Mouse (Mus musculus): Measurements from ENCODE around the gene Adora1. TPM values are rescaled to one million over a fixed set of nuclear protein-coding genes. Genes with fewer than 3 reads are reported as not detected.

Adora1 gene
- polyA plus RNA-seq, 1 experiment = 4.5 TPM

GRCm38 (mm10) chr1:134225375-134225774 is 9.9 kb downstream of the Adora1 start:
- Histone ChIP-seq H3K4me3 (no peak overlapping the region), H3K4me2 (ENCODE audit: low read depth) (no peak overlapping the region), H3ac (ENCODE audit: control insufficient read depth, insufficient read length) (no peak overlapping the region), H3K27me3 (ENCODE audit: control insufficient read depth, insufficient read depth, insufficient read length) (peaks cover 18% of the 10 kb centered on the region), H3K36me3 (ENCODE audit: control insufficient read depth, insufficient read depth) (no peaks in the 10 kb centered on the region), H3K79me2 (ENCODE audit: control insufficient read depth, insufficient read depth) (no peaks in the 10 kb centered on the region)
- TF ChIP-seq SRF (IDR thresholded peaks at IDR 0.05; ENCODE audit: control insufficient read depth, insufficient read length, low read depth) = no peak
- TF ChIP-seq MYOD1 (IDR thresholded peaks at IDR 0.05; ENCODE audit: control insufficient read depth in 1 of 3, insufficient read length in 2 of 3, low read depth in 2 of 3) = no peak
- no peak for TF ChIP-seq REST (IDR thresholded peaks at IDR 0.05; ENCODE audit: insufficient read depth, insufficient read length)
- TF ChIP-seq TCF3 (IDR thresholded peaks at IDR 0.05; ENCODE audit: insufficient read length, low read depth) = no peak
- no peak for TF ChIP-seq MAX (IDR thresholded peaks at IDR 0.05; ENCODE audit: low read depth)
- TF ChIP-seq POLR2AphosphoS2 (IDR thresholded peaks at IDR 0.05; ENCODE audit: insufficient read length, low read depth) = no peak
- no peak for TF ChIP-seq TCF12 (IDR thresholded peaks at IDR 0.05; ENCODE audit: insufficient read depth, poor library complexity, severe bottlenecking)
- no peak for TF ChIP-seq E2F4 (IDR thresholded peaks at IDR 0.05; ENCODE audit: insufficient read depth)

DNA sequence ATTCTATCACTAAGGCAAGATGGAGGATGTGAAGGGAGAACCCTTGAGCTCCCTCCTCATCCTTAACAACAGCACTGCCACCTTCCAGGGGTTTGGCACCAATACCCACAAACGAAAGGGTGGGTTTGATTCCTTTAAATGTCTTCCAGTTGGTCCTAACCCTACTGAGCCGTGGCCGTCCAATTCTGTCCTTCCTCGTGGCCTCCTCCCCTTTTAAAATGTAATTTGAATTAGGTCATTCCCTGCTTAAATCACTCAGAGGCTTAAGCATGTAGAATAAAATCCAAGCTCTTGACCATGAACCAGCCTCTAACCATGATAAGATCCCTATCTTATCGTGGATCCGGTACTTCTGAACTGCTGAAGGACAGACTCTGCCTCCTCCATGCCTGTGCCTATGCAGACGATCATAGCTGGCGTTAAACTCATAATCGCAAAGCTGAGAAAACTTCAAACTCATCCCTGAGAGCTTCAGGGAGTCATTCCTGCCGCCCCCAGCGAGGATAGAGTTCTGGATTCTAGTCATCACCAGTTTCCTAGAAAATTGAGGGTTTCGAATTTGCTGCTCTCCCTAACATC is 10.5 kb downstream of the Adora1 start:
- no peak for TF ChIP-seq MYOG (IDR thresholded peaks at IDR 0.05; ENCODE audit: control insufficient read depth in 1 of 3, insufficient read depth in 1 of 3, insufficient read length in 2 of 3, low read depth in 2 of 3)
- TF ChIP-seq MAX (IDR thresholded peaks at IDR 0.05; ENCODE audit: low read depth) = no peak
- TF ChIP-seq TCF12 (IDR thresholded peaks at IDR 0.05; ENCODE audit: insufficient read depth, poor library complexity, severe bottlenecking) = no peak
- TF ChIP-seq USF1 (IDR thresholded peaks at IDR 0.05; ENCODE audit: low read depth) = no peak
- no peak for TF ChIP-seq TCF3 (IDR thresholded peaks at IDR 0.05; ENCODE audit: insufficient read length, low read depth)
- no peak for TF ChIP-seq E2F4 (IDR thresholded peaks at IDR 0.05; ENCODE audit: insufficient read depth)
- TF ChIP-seq CEBPB (IDR thresholded peaks at IDR 0.05; ENCODE audit: insufficient read depth, poor library complexity, severe bottlenecking) = no peak
- TF ChIP-seq REST (IDR thresholded peaks at IDR 0.05; ENCODE audit: insufficient read depth, insufficient read length) = no peak
- no peak for TF ChIP-seq MYOD1 (IDR thresholded peaks at IDR 0.05; ENCODE audit: control insufficient read depth in 1 of 3, insufficient read length in 2 of 3, low read depth in 2 of 3)
- TF ChIP-seq POLR2AphosphoS2 (IDR thresholded peaks at IDR 0.05; ENCODE audit: insufficient read length, low read depth) = no peak
- TF ChIP-seq POLR2A (IDR thresholded peaks at IDR 0.05; ENCODE audit: insufficient read length, low read depth) = no peak
- no peak for TF ChIP-seq SRF (IDR thresholded peaks at IDR 0.05; ENCODE audit: control insufficient read depth, insufficient read length, low read depth)
- Histone ChIP-seq H3K4me2 (ENCODE audit: low read depth) (no peak overlapping the region), H3K27me3 (ENCODE audit: control insufficient read depth, insufficient read depth, insufficient read length) (peaks cover 18% of the 10 kb centered on the region), H3K79me2 (ENCODE audit: control insufficient read depth, insufficient read depth) (no peaks in the 10 kb centered on the region), H3ac (ENCODE audit: control insufficient read depth, insufficient read length) (no peak overlapping the region), H3K36me3 (ENCODE audit: control insufficient read depth, insufficient read depth) (no peaks in the 10 kb centered on the region), H3K4me3 (no peak overlapping the region)

- no peak overlapping the region for H3K4me3 ChIP-seq
- H3K36me3 ChIP-seq (ENCODE audit: control insufficient read depth, insufficient read depth) = no peaks in the 10 kb centered on the region
- TF ChIP-seq E2F4 (IDR thresholded peaks at IDR 0.05; ENCODE audit: insufficient read depth) (no peak), MAX (IDR thresholded peaks at IDR 0.05; ENCODE audit: low read depth) (no peak), USF1 (IDR thresholded peaks at IDR 0.05; ENCODE audit: low read depth) (no peak), SRF (IDR thresholded peaks at IDR 0.05; ENCODE audit: control insufficient read depth, insufficient read length, low read depth) (no peak), TCF12 (IDR thresholded peaks at IDR 0.05; ENCODE audit: insufficient read depth, poor library complexity, severe bottlenecking) (no peak), POLR2A (IDR thresholded peaks at IDR 0.05; ENCODE audit: insufficient read length, low read depth) (no peak)
- H3ac ChIP-seq (ENCODE audit: control insufficient read depth, insufficient read length) = no peak overlapping the region
- peaks cover 18% of the 10 kb centered on the region for H3K27me3 ChIP-seq (ENCODE audit: control insufficient read depth, insufficient read depth, insufficient read length)
- no peak overlapping the region for H3K4me2 ChIP-seq (ENCODE audit: low read depth)
- H3K79me2 ChIP-seq (ENCODE audit: control insufficient read depth, insufficient read depth) = no peaks in the 10 kb centered on the region
Observed at GRCm38 (mm10) chr1:134222122-134223055, 12.8 kb downstream of the Adora1 start.

DNA sequence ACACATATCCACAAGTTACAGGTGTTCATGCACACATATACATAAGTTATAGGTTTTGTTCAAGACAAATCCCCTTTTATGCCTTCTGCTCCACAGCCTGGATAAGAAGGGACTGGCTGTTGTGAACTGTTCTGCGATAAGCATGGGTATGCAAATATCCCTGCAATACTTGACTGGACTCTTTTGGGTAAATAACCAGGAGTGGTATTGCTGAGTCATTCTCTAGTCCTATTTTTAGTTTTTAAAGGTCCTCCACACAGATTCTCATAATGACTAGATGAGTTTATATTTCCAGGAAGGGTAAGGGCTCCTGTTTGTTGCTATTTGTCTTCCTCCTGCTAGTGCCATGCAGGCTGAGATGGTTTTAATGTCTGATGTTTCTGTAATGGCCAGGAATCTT is 14.1 kb downstream of the Adora1 start:
- H3K4me2 ChIP-seq (ENCODE audit: low read depth) = no peak overlapping the region
- H3K79me2 ChIP-seq (ENCODE audit: control insufficient read depth, insufficient read depth) = no peaks in the 10 kb centered on the region
- no peak for TF ChIP-seq TCF3 (IDR thresholded peaks at IDR 0.05; ENCODE audit: insufficient read length, low read depth)
- TF ChIP-seq MYOG (IDR thresholded peaks at IDR 0.05; ENCODE audit: control insufficient read depth in 1 of 3, insufficient read depth in 1 of 3, insufficient read length in 2 of 3, low read depth in 2 of 3) = no peak
- no peak for TF ChIP-seq REST (IDR thresholded peaks at IDR 0.05; ENCODE audit: insufficient read depth, insufficient read length)
- no peak overlapping the region for H3ac ChIP-seq (ENCODE audit: control insufficient read depth, insufficient read length)
- H3K27me3 ChIP-seq (ENCODE audit: control insufficient read depth, insufficient read depth, insufficient read length) = peaks cover 12% of the 10 kb centered on the region
- no peak overlapping the region for H3K4me3 ChIP-seq
- H3K36me3 ChIP-seq (ENCODE audit: control insufficient read depth, insufficient read depth) = no peaks in the 10 kb centered on the region

DNA sequence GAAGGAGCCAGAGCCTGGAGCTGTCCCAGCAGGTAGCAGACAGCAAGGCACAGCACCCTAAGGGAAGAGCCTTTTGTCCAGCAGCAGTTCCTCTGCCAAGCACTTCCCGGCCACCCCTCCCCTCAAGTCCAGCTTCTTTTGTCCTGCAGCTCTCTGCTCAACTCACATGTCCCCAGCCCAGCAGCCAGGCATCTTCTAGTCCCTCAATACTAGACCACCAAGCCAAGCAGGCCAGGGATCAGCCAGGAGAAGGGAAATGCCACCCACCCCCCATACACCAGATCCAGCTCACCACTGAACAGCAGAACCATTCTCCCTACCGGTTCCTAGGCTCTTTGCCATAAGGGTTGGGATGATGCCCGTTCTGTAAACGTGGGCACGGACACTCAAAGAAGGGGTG is 15.6 kb downstream of the Adora1 start:
- no peak for TF ChIP-seq MYOD1 (IDR thresholded peaks at IDR 0.05; ENCODE audit: control insufficient read depth in 1 of 3, insufficient read length in 2 of 3, low read depth in 2 of 3)
- TF ChIP-seq USF1 (IDR thresholded peaks at IDR 0.05; ENCODE audit: low read depth) = no peak
- no peak for TF ChIP-seq REST (IDR thresholded peaks at IDR 0.05; ENCODE audit: insufficient read depth, insufficient read length)
- TF ChIP-seq POLR2A (IDR thresholded peaks at IDR 0.05; ENCODE audit: insufficient read length, low read depth) = no peak
- no peak for TF ChIP-seq E2F4 (IDR thresholded peaks at IDR 0.05; ENCODE audit: insufficient read depth)
- TF ChIP-seq TCF12 (IDR thresholded peaks at IDR 0.05; ENCODE audit: insufficient read depth, poor library complexity, severe bottlenecking) = no peak
- TF ChIP-seq MAX (IDR thresholded peaks at IDR 0.05; ENCODE audit: low read depth) = no peak
- no peak for TF ChIP-seq CEBPB (IDR thresholded peaks at IDR 0.05; ENCODE audit: insufficient read depth, poor library complexity, severe bottlenecking)
- TF ChIP-seq POLR2AphosphoS2 (IDR thresholded peaks at IDR 0.05; ENCODE audit: insufficient read length, low read depth) = no peak
- H3K36me3 ChIP-seq (ENCODE audit: control insufficient read depth, insufficient read depth) = no peaks in the 10 kb centered on the region
- no peak overlapping the region for H3ac ChIP-seq (ENCODE audit: control insufficient read depth, insufficient read length)

More for the DNA sequence above, 15.6 kb downstream of the Adora1 start:
- H3K79me2 ChIP-seq (ENCODE audit: control insufficient read depth, insufficient read depth) = no peaks in the 10 kb centered on the region
- H3K4me2 ChIP-seq (ENCODE audit: low read depth) = no peak overlapping the region
- no peak overlapping the region for H3K4me3 ChIP-seq
- H3K27me3 ChIP-seq (ENCODE audit: control insufficient read depth, insufficient read depth, insufficient read length) = peaks cover 9% of the 10 kb centered on the region
